Mouse (Mus musculus) lung, embryonic 16.5 days (tissue): ENCODE data around the gene Atp13a3. TPM values are rescaled to one million over a fixed set of nuclear protein-coding genes. Genes with fewer than 3 reads are reported as not detected.
"Not testable (repeated sequence)": the region's sequence is repeated elsewhere in the genome, so short reads cannot be mapped to it uniquely, and the experiment has no call there.

Experiments
- ATAC-seq: fragments of 200-750 bp; cut with Nextera tagmentation; 2 replicates; pipeline ENCODE4 v1.8.0; 2017; ENCODE audit warnings: low read depth, mild to moderate bottlenecking, moderate library complexity
- H3K27ac ChIP-seq: fragments of 300-500 bp; sonication (generic); 2 replicates; pipeline ENCODE4 v1.5.1; 2014; ENCODE audit warnings: mild to moderate bottlenecking, control low read depth, low read length
- H3K27me3 ChIP-seq: fragments of 300-500 bp; sonication (generic); 2 replicates; pipeline ENCODE4 v1.6.1; 2014; ENCODE audit warnings: low read depth, low read length, mixed read lengths; ENCODE audit not compliant: control insufficient read depth, insufficient read depth
- H3K36me3 ChIP-seq: fragments of 300-500 bp; sonication (generic); 2 replicates; pipeline ENCODE4 v1.6.1; 2014; ENCODE audit warnings: low read length; ENCODE audit not compliant: control insufficient read depth, insufficient read depth
- H3K4me1 ChIP-seq: fragments of 300-500 bp; sonication (generic); replicated peaks from 2 replicates; pipeline ENCODE4 v1.6.1; 2014; ENCODE audit warnings: low read length, mixed read lengths; ENCODE audit not compliant: control insufficient read depth, insufficient read depth
- H3K4me2 ChIP-seq: fragments of 300-500 bp; sonication (generic); 2 replicates; pipeline ENCODE4 v1.6.1; 2014; ENCODE audit warnings: low read depth, low read length, control low read depth
- H3K4me3 ChIP-seq: fragments of 300-500 bp; sonication (generic); 2 replicates; pipeline ENCODE4 v1.5.1; 2014; ENCODE audit warnings: mild to moderate bottlenecking, low read length, control low read depth
- H3K9ac ChIP-seq: fragments of 300-500 bp; sonication (generic); 2 replicates; pipeline ENCODE4 v1.6.1; 2014; ENCODE audit warnings: low read length, control low read depth
- H3K9me3 ChIP-seq: fragments of 300-500 bp; sonication (generic); 2 replicates; pipeline ENCODE4 v1.6.1; 2016; ENCODE audit warnings: low read length; ENCODE audit not compliant: control insufficient read depth
- WGBS: fragments of 180-500 bp; shearing (Covaris S2); extraction: QIAGEN DNeasy Blood & Tissue Kit; methylation state at CpG from one replicate; pipeline ENCODE4 v1.1.7; 2014; 5-methylcytosine and 5-hydroxymethylcytosine counted together
- polyA plus RNA-seq: library from polyadenylated mRNA; unstranded; fragments of >200 nt; fragmentation: Nextera tagmentation; extraction: Ambion mirVana; gene quantifications from 2 replicates; pipeline ENCODE4 v1.2.1, GENCODE M21; 2015

Atp13a3 gene
- polyA plus RNA-seq, 1 experiment from 2014 or later = 12.0 TPM

DNA sequence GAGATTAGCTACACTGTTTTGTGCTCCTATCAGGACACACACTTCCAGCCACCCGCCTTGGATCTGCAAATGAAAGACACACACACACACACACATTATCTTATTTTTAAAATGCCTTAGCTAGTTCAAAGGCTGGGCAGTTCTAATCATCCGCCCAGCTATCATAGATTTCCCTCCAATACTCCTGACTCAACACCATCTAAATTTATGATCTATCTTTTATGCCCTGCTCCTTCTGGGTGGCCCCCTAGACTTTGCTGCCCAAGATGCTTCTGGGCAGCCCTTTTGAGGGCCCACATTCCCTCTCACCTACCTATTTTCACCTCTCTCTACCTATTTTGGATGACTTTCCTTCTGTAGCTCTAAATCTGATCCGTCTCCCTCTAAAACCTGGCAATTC lies 29.5 kb downstream of the Atp13a3 start:
- no peaks in the 10 kb centered on the region for H3K4me1 ChIP-seq
- H3K27ac ChIP-seq = no peak overlapping the region
- no peak overlapping the region for H3K4me3 ChIP-seq
- H3K27me3 ChIP-seq = no peaks in the 10 kb centered on the region
- no peak overlapping the region for H3K4me2 ChIP-seq
- no peak for ATAC-seq
- no peaks in the 10 kb centered on the region for H3K36me3 ChIP-seq
- 65% methylated on average over 3 of the region's 3 CpGs for WGBS
- no peaks in the 10 kb centered on the region for H3K9me3 ChIP-seq
- no peak overlapping the region for H3K9ac ChIP-seq

DNA sequence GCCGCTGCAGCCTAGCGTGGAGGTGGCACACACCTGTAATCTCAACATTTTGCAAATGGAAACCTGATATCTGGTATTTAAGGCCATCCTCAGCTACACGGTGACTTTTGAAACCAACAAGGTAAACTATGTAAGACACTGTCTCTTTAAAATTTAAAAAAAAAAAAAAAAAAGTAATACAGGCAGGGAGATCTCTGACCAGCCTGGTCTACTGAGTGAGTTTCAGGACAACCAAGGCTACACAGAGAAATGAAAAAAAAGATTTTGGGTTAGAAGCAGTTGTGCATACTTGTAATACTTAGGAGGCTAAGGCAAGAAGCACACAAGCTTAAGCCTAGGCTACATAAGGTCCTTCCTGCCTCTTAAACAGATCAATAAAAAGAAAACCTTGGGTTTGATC lies 30.8 kb downstream of the Atp13a3 start:
- H3K4me1 ChIP-seq = no peaks in the 10 kb centered on the region
- WGBS = 79% methylated on average over 3 of the region's 3 CpGs
- no peak for ATAC-seq
- H3K36me3 ChIP-seq = no peaks in the 10 kb centered on the region
- no peak overlapping the region for H3K4me2 ChIP-seq
- no peak overlapping the region for H3K27ac ChIP-seq
- H3K9ac ChIP-seq = no peak overlapping the region
- no peaks in the 10 kb centered on the region for H3K27me3 ChIP-seq
- H3K9me3 ChIP-seq = no peaks in the 10 kb centered on the region
- H3K4me3 ChIP-seq = no peak overlapping the region

DNA sequence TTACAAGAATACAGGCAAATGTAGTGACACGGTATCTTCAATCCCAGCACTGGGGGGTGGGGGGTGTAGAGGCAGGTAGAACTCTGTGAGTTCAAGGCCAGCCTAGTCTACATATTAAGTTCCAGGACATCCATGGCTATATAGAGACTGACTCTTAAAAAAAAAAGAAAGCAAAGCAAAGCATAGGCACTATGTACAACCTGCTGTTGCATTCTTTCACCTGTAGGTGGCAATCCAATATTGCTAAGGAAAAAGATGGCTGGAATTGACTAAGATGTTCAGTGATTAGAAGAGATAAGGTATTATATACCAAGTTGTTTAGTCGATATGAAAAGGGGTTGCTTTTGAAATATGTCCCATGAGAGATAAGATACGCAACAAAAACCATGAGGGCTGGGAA lies 31.5 kb downstream of the Atp13a3 start:
- Histone ChIP-seq H3K9ac (no peak overlapping the region), H3K27me3 (no peaks in the 10 kb centered on the region), H3K9me3 (no peaks in the 10 kb centered on the region), H3K36me3 (no peaks in the 10 kb centered on the region), H3K4me1 (no peaks in the 10 kb centered on the region), H3K4me3 (no peak overlapping the region), H3K27ac (no peak overlapping the region), H3K4me2 (no peak overlapping the region)
- WGBS = 50% methylated on average over 3 of the region's 3 CpGs
- ATAC-seq = peak; percentile 54; the same call in 1 of the 2 replicates

GRCm38 (mm10) chr16:30373286-30373685 lies 32.5 kb downstream of the Atp13a3 start:
- not testable (repeated sequence) for H3K27ac ChIP-seq, H3K36me3 ChIP-seq, H3K9ac ChIP-seq, H3K4me3 ChIP-seq, H3K4me2 ChIP-seq, ATAC-seq, H3K9me3 ChIP-seq, H3K4me1 ChIP-seq, H3K27me3 ChIP-seq
- 76% methylated on average over 4 of the region's 4 CpGs for WGBS

DNA sequence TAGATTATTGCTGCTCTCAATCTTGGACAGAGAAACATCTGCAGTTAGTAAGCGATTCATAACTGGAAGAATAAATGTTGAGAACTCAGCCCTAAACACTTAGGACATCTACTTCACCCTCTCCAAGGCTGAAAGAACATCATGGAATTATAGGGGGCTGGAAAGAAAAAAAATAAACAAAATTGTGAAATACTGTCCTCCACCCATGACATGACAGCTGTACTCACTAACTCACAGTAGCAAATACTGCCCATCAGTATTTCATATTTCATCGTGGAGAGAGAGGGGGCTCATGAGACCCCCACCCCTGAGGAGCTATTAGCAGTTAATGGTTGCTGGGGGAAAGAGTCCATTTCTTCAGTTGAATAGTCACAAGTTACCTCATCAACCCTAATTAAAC lies 38.4 kb downstream of the Atp13a3 start:
- no peaks in the 10 kb centered on the region for H3K9me3 ChIP-seq
- no peak overlapping the region for H3K9ac ChIP-seq
- no peak overlapping the region for H3K27ac ChIP-seq
- no peaks in the 10 kb centered on the region for H3K36me3 ChIP-seq
- H3K4me2 ChIP-seq = no peak overlapping the region
- 45% methylated on average over 2 of the region's 2 CpGs for WGBS
- H3K27me3 ChIP-seq = no peaks in the 10 kb centered on the region
- peak; percentile 57; the same call in 1 of the 2 replicates for ATAC-seq
- no peaks in the 10 kb centered on the region for H3K4me1 ChIP-seq
- H3K4me3 ChIP-seq = no peak overlapping the region

DNA sequence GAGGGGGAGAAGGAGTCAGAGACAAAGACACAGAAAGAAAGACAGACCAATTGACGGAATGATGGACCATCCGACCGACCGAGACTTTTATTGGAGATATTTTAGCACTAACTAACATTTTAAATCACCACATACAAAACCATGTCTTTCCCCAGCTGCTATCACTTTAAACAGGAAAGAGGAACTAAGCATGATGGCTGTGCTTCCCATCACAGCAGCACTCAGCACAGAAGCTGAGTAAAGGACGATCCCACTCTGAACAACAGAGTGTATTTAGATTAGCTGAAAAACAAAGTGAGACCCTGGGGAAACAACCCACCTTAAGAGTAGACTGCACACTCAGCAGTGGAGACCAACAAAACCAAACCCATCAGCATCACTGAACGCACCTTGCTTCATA lies 41.2 kb downstream of the Atp13a3 start:
- Histone ChIP-seq H3K9ac (no peak overlapping the region), H3K4me2 (no peak overlapping the region), H3K36me3 (no peaks in the 10 kb centered on the region), H3K9me3 (no peaks in the 10 kb centered on the region), H3K27me3 (no peaks in the 10 kb centered on the region), H3K27ac (no peak overlapping the region), H3K4me1 (no peaks in the 10 kb centered on the region), H3K4me3 (no peak overlapping the region)
- WGBS = 86% methylated on average over 6 of the region's 6 CpGs
- no peak for ATAC-seq

- Histone ChIP-seq H3K27me3 (no peaks in the 10 kb centered on the region), H3K27ac (no peak overlapping the region), H3K4me2 (no peak overlapping the region), H3K9ac (no peak overlapping the region), H3K36me3 (no peaks in the 10 kb centered on the region), H3K4me3 (no peak overlapping the region), H3K9me3 (no peaks in the 10 kb centered on the region), H3K4me1 (no peaks in the 10 kb centered on the region)
- ATAC-seq = no peak
- 69% methylated on average over 3 of the region's 3 CpGs for WGBS
Observed at GRCm38 (mm10) chr16:30362528-30362927, 43.2 kb downstream of the Atp13a3 start.

GRCm38 (mm10) chr16:30353489-30353888 lies 52.3 kb downstream of the Atp13a3 start:
- H3K4me3 ChIP-seq, H3K27ac ChIP-seq, H3K4me1 ChIP-seq, H3K9ac ChIP-seq, H3K4me2 ChIP-seq, H3K27me3 ChIP-seq, H3K9me3 ChIP-seq, H3K36me3 ChIP-seq, ATAC-seq: not testable (repeated sequence)
- WGBS = 92% methylated on average over 11 of the region's 11 CpGs

GRCm38 (mm10) chr16:30314236-30314635 lies 91.5 kb downstream of the Atp13a3 start:
- H3K4me2 ChIP-seq = no peak overlapping the region
- H3K4me3 ChIP-seq = no peak overlapping the region
- H3K9me3 ChIP-seq = no peaks in the 10 kb centered on the region
- H3K27me3 ChIP-seq = peaks cover 19% of the 10 kb centered on the region; the same call in 1 of the 2 replicates
- H3K36me3 ChIP-seq = peaks cover 3% of the 10 kb centered on the region; the same call in 1 of the 2 replicates
- peaks cover 7% of the 10 kb centered on the region for H3K4me1 ChIP-seq
- no peak for ATAC-seq
- H3K9ac ChIP-seq = no peak overlapping the region
- no peak overlapping the region for H3K27ac ChIP-seq

- Histone ChIP-seq H3K4me3 (peak within 1 kb of the TSS; percentile 59), H3K9me3 (no peaks in the 10 kb centered on the region), H3K36me3 (peaks cover 2% of the 10 kb centered on the region; the same call in 1 of the 2 replicates), H3K9ac (no peak within 1 kb of the TSS), H3K4me2 (peak within 1 kb of the TSS; percentile 93), H3K27me3 (peaks cover 45% of the 10 kb centered on the region), H3K4me1 (peaks cover 22% of the 10 kb centered on the region), H3K27ac (no peak within 1 kb of the TSS)
- no peak for ATAC-seq
Observed at GRCm38 (mm10) chr16:30310647-30311046, 95.1 kb downstream of the Atp13a3 start, which contains the start of gene Gp5. Gene Gp5, minus strand, starts transcription at chr16:30310779.
